Mouse (Mus musculus) NIH3T3 (cell line): Measurements from ENCODE around the gene Rpl29.

ENCODE experiments used
- DNase-seq: peaks from one replicate; pipeline ENCODE4 v3.0.0-alpha.2; 2012; ENCODE audit warnings: low read depth

Rpl29 gene

DNA sequence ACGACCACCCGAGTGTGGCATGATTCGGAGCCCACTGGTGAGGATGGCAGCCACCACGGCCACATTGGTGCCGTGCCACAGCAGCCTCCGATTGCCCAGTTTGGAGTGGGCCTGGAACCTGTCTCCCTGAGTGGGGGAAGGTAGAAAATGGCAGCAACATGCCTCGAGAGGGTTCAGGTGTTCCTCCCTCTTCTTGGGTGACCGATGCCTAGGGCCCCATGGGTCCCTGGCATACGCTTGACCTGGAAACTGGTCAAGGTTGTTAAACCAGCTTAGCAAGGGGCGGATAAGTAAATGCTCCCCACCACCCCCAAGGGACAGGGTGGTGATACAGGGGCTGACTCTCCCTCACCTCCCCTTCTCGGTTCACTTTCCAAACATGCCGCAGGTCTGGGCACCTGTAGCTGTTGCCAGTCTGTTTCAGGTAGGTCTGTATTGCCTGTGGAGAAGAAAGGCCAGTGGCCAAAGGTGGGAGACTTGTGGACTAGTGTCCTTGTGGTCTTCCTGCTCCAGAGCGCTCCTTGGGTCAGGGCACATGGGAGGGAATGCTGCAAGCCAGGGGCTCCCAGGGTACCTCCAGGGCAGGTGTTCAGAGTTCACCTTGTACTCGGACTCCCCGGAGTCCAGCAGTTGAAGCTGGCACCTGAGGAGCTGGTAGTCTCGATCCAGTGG is 44.0 kb downstream of the Rpl29 start:
- no peak for DNase-seq

- no peak for DNase-seq
Measured at GRCm38 (mm10) chr9:106473753-106474105, 44.5 kb downstream of the Rpl29 start.

- DNase-seq, result peak; percentile 90
Measured at GRCm38 (mm10) chr9:106474456-106474855, 45.2 kb downstream of the Rpl29 start.

DNA sequence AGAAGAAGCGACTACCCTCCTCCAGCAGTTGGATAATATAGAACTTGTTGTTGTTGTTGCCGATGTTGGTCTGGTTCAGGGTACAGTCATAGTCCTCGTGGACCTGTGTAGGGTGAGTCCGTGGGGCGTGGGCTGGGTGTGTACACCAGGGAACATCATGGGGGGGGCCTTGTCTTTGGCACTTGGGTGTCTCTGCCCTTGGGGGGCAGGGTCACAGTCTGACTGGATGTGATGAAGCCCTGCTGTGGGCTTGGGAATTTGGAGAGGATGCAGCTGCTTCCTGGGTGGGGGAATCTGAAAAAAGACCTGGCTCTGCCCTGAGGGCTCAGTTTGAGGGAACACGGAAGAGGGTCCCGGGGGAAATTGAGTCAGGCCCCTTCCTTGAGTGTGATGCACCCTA is 45.8 kb downstream of the Rpl29 start:
- DNase-seq, result peak; percentile 38

DNA sequence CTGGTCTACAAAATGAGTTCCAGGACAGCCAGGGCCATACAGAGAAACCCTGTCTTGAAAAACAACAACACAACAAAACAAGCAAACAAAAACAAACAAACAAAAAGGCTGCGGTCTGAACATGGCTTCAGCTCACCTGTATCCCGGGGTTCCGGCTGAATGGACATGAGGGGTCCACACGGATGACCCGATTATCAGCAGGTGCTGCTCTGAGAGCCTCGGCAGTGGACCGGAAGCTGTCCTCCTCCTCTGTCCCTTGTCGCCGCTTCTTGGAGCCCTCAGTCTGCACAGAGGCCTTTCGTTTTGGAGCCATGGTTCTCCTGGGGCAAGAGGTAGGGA is 46.4 kb downstream of the Rpl29 start, which contains the start of gene Rrp9:
Rrp9 (plus strand) TSS at position 301 of the 339 bp plus-strand sequence.
- no peak for DNase-seq

DNA sequence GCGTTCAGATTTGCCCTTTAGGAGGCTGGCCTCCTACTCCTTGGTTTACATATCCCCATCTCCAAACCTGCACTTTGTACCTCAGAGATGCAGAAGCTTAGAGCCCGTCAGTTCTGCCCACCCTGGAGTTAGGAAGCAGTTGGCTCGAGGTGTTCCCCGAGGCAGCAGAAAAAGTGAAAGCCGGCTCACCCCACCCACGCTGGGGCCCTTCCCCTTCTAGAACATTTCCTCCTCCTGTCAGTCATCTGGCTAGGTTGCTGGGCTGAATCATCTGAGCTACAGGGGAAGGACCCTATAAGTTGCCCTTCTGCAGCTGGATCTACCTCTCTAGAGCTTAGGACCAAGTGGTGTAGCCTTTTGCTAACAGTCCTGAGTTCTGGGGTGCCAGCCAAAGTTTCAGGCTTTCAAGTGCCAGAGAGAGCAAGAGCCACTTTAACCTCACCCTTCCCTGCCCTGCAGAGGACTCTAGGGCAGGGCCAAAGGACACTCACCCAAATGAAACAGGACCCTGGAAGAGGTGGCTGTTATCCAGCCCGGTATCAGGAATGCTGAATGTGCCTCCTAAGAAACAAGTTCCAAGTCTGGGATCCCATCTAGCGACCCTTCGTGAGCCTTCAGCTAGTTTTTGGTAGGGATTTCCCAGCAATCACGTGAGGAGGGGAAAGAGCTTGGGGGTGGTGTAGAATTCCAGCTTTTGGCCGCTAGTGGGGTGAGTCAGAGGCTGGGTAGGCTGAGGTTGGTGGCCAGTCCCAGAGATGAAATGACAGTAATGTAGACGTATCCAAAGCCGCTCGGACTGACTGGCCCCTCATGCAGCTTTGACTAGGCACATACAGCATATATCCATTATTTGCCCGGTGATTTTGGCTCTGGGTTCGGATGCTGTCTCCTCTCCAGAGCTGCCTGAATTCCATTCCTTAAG is 47.0 kb downstream of the Rpl29 start:
- peak; percentile 91 for DNase-seq

- DNase-seq, result peak; percentile 99
Measured at GRCm38 (mm10) chr9:106476924-106477484, 47.8 kb downstream of the Rpl29 start, which contains the start of gene Parp3. Gene Parp3 (minus strand): TSS chr9:106476949.

GRCm38 (mm10) chr9:106477649-106478048 is 48.4 kb downstream of the Rpl29 start:
- DNase-seq, result no peak

- no peak for DNase-seq
Measured at GRCm38 (mm10) chr9:106478101-106478500, 48.8 kb downstream of the Rpl29 start.

DNA sequence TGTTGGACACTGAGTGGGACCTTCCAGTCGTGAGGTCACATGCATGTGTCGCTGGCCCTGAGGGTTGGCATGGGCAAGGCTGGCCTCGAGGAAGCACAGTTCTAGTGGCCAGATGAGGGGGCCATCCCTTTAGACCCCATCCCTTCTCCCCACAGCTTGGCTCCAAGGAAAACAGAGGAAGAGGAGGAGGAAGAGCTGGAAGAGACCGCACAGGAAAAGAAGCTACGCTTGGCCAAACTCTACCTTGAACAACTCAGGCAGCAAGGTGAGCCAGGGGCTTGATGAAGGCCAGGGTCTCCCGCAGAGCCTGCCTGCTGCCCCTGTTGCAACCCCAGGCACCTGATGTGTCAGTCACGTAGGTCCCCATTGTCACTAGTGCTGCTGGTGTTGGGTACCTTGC is 51.3 kb downstream of the Rpl29 start:
- no peak for DNase-seq

GRCm38 (mm10) chr9:106481075-106481474 is 51.8 kb downstream of the Rpl29 start:
- no peak for DNase-seq
